Mouse (Mus musculus): ENCODE results near the gene Nectin1. TPM values are rescaled to one million over a fixed set of nuclear protein-coding genes. Genes with fewer than 3 reads are reported as not detected.

Gene Nectin1
- polyA plus RNA-seq, 1 experiment from 2014 or later = 3.9 TPM

DNA sequence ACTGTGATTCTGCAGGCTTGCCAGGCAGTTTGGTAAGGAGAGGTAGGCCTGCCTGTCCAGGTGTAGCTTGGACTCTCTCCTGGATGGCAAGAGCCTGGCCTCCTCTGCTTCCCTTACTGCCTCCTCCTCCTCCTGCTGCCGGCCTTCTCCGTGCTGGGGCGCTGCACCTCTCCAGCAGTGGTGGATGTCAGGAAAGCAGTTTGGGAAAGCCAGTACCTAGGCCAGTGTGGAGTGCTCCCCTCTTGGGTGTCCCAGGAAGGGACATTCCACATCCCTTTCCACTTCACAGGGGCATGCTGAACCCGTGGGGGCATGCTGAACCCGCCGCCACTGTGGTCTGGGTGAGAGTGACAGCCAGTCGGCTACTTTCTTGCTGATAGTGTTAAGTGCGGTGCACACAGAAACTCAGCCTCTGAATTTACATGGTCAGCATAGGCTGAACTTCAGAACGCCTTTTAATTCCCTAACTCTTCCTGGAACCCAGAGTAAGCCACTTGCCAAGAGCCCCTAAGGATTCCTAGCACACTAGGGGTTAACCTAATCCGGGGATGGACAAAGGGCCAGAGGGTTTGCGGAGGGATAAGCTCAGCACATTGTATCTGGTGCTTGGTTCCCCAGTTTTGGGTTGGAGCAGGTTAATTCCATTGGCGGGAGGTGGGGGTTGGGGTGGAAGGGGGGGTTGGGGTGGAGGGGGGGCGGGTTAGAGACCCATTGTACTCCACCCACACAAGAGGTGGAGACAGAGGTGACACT lies 2.3 kb downstream of the Nectin1 start:
- H3K9ac ChIP-seq (ENCODE audit: low read length) = peak overlapping the region; percentile 91
- H3K4me2 ChIP-seq (ENCODE audit: low read depth, low read length) = peak overlapping the region; percentile 95
- no peak overlapping the region for H3K27ac ChIP-seq (ENCODE audit: low read length)
- WGBS = 21% methylated on average over 13 of the region's 13 CpGs
- H3K4me3 ChIP-seq (ENCODE audit: low read length) = peak overlapping the region; percentile 93
- no peaks in the 10 kb centered on the region for H3K9me3 ChIP-seq (ENCODE audit: control insufficient read depth, low read length)
- ATAC-seq (ENCODE audit: low read depth) = no peak
- no peaks in the 10 kb centered on the region for H3K36me3 ChIP-seq (ENCODE audit: control insufficient read depth, insufficient read depth, low read length)
- peaks cover 27% of the 10 kb centered on the region for H3K4me1 ChIP-seq (replicated peaks; ENCODE audit: control insufficient read depth, insufficient read depth, low read length)
- no peaks in the 10 kb centered on the region for H3K27me3 ChIP-seq (ENCODE audit: control insufficient read depth, insufficient read depth, low read depth, low read length)

DNA sequence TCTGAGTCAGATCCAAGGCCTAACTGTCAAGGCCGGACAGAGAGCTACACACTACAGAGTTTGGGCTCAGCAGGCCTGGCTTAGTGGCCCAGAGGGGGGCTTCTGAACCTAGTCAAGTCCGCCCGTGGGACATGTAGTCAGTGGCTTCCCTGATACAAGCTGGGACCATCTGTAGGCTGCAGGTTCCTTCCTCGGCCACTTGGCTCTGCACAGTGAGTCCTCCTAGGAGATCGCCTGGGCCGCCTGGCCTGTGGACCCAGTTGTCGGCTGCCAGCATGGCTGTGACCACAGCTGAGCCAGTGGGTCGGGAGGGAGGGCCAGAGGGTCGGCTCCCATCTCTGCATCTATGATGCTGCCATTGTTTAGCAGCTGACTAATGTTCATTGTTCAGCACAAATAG lies 3.9 kb downstream of the Nectin1 start:
- ATAC-seq (ENCODE audit: low read depth) = no peak
- Histone ChIP-seq H3K9ac (ENCODE audit: low read length) (no peak overlapping the region), H3K4me2 (ENCODE audit: low read depth, low read length) (no peak overlapping the region), H3K36me3 (ENCODE audit: control insufficient read depth, insufficient read depth, low read length) (no peaks in the 10 kb centered on the region), H3K9me3 (ENCODE audit: control insufficient read depth, low read length) (no peaks in the 10 kb centered on the region), H3K4me1 (replicated peaks; ENCODE audit: control insufficient read depth, insufficient read depth, low read length) (peaks cover 26% of the 10 kb centered on the region), H3K27me3 (ENCODE audit: control insufficient read depth, insufficient read depth, low read depth, low read length) (no peaks in the 10 kb centered on the region), H3K27ac (ENCODE audit: low read length) (no peak overlapping the region), H3K4me3 (ENCODE audit: low read length) (no peak overlapping the region)
- WGBS = 72% methylated on average over 9 of the region's 9 CpGs

DNA sequence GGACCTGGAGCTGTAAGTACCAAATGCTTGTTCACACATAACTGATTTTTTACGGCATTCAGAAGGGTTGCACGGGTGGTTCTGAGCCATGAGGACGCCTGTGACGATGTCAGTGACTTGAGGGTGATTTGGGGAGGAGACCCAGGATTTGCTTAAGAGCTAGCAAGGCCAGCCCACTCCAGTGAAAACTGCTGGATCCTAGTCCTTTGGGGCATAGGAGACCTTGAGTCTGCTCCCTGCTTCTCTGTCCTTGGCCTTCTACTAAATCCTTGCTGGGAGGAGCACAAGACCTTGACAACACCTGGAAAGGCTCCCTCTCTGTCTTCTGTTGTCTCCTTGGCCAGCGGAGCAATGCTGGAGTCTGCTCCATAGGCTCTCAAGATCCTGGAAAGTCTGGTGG lies 4.7 kb downstream of the Nectin1 start:
- Histone ChIP-seq H3K27ac (ENCODE audit: low read length) (no peak overlapping the region), H3K9me3 (ENCODE audit: control insufficient read depth, low read length) (no peaks in the 10 kb centered on the region), H3K4me1 (replicated peaks; ENCODE audit: control insufficient read depth, insufficient read depth, low read length) (peaks cover 21% of the 10 kb centered on the region), H3K36me3 (ENCODE audit: control insufficient read depth, insufficient read depth, low read length) (no peaks in the 10 kb centered on the region), H3K4me3 (ENCODE audit: low read length) (no peak overlapping the region), H3K27me3 (ENCODE audit: control insufficient read depth, insufficient read depth, low read depth, low read length) (no peaks in the 10 kb centered on the region), H3K4me2 (ENCODE audit: low read depth, low read length) (no peak overlapping the region), H3K9ac (ENCODE audit: low read length) (no peak overlapping the region)
- no peak for ATAC-seq (ENCODE audit: low read depth)
- WGBS = 76% methylated on average over 5 of the region's 5 CpGs

DNA sequence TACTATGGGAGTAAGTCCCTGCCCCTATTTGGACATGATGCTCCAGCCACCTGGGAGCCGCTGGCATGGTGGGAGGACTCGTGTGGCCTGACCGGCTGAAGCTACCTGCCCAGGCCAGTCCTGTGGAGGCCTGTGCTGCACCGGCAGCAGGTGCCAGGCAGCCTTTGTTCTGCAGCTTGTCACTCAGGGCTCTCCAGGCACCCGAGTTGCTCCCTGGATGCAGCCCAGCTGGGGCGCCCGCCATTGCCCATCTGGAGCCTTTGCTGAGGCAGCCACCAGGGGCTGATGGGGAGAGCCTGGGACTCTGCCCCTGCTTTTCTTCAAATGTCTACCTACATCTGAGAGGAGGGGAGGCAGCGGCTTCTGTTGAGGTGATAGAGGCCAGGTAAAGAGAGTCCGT lies 6.3 kb downstream of the Nectin1 start:
- ATAC-seq (ENCODE audit: low read depth) = no peak
- Histone ChIP-seq H3K4me3 (ENCODE audit: low read length) (no peak overlapping the region), H3K4me2 (ENCODE audit: low read depth, low read length) (no peak overlapping the region), H3K9ac (ENCODE audit: low read length) (no peak overlapping the region), H3K27ac (ENCODE audit: low read length) (no peak overlapping the region), H3K9me3 (ENCODE audit: control insufficient read depth, low read length) (no peaks in the 10 kb centered on the region), H3K4me1 (replicated peaks; ENCODE audit: control insufficient read depth, insufficient read depth, low read length) (peaks cover 19% of the 10 kb centered on the region), H3K36me3 (ENCODE audit: control insufficient read depth, insufficient read depth, low read length) (no peaks in the 10 kb centered on the region), H3K27me3 (ENCODE audit: control insufficient read depth, insufficient read depth, low read depth, low read length) (no peaks in the 10 kb centered on the region)
- WGBS = 81% methylated on average over 9 of the region's 9 CpGs

DNA sequence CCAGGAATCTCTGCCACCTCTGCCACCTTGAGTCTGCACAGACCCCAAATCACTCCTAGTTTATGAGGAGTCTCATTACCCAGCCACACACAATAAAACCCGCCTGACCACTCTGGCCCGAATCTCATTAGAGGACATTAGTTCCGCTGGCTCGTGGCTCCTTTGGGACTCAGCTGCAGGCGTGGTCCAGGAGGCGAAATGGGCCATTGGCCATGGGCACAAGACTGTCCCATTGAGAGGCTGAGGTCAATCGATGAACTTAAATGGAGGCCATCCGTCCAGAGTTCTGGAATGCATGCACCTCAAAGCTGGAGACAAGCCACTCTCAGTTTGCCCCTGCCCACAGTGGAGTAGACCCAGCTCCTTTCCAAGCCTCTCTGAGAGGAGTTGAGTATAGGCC lies 7.3 kb downstream of the Nectin1 start:
- H3K4me1 ChIP-seq (replicated peaks; ENCODE audit: control insufficient read depth, insufficient read depth, low read length) = peaks cover 9% of the 10 kb centered on the region
- WGBS = 85% methylated on average over 8 of the region's 8 CpGs

DNA sequence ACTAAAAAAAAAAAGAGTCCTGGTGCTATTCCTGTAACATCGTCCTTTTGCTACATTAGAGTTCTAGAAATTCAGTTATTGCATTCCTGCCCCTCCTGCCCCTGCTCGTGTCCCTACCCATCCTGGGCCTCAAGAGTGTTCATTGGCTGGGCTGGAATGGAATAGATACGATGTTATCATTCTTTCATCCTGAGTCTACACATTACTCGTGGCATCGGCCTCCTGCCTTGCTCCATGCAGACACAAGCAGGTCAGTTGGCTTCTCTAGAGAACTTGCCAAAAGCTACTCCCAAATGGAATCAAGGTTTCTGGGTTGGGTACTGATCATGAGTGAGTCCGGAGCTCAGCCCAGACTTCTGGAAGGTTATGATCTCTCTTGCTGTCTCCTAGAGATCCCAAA lies 9.7 kb downstream of the Nectin1 start:
- Histone ChIP-seq H3K4me1 (replicated peaks; ENCODE audit: control insufficient read depth, insufficient read depth, low read length) (peaks cover 6% of the 10 kb centered on the region), H3K4me2 (ENCODE audit: low read depth, low read length) (no peak overlapping the region), H3K9me3 (ENCODE audit: control insufficient read depth, low read length) (no peaks in the 10 kb centered on the region), H3K4me3 (ENCODE audit: low read length) (no peak overlapping the region), H3K27ac (ENCODE audit: low read length) (no peak overlapping the region), H3K27me3 (ENCODE audit: control insufficient read depth, insufficient read depth, low read depth, low read length) (no peaks in the 10 kb centered on the region), H3K9ac (ENCODE audit: low read length) (no peak overlapping the region), H3K36me3 (ENCODE audit: control insufficient read depth, insufficient read depth, low read length) (no peaks in the 10 kb centered on the region)
- no peak for ATAC-seq (ENCODE audit: low read depth)
- WGBS = 66% methylated on average over 6 of the region's 6 CpGs

More for the DNA sequence above, 7.3 kb downstream of the Nectin1 start:
- H3K4me2 ChIP-seq (ENCODE audit: low read depth, low read length) = no peak overlapping the region
- H3K27ac ChIP-seq (ENCODE audit: low read length) = no peak overlapping the region
- no peaks in the 10 kb centered on the region for H3K36me3 ChIP-seq (ENCODE audit: control insufficient read depth, insufficient read depth, low read length)
- no peak for ATAC-seq (ENCODE audit: low read depth)
- no peak overlapping the region for H3K9ac ChIP-seq (ENCODE audit: low read length)
- H3K4me3 ChIP-seq (ENCODE audit: low read length) = no peak overlapping the region
- H3K27me3 ChIP-seq (ENCODE audit: control insufficient read depth, insufficient read depth, low read depth, low read length) = no peaks in the 10 kb centered on the region
- H3K9me3 ChIP-seq (ENCODE audit: control insufficient read depth, low read length) = no peaks in the 10 kb centered on the region

DNA sequence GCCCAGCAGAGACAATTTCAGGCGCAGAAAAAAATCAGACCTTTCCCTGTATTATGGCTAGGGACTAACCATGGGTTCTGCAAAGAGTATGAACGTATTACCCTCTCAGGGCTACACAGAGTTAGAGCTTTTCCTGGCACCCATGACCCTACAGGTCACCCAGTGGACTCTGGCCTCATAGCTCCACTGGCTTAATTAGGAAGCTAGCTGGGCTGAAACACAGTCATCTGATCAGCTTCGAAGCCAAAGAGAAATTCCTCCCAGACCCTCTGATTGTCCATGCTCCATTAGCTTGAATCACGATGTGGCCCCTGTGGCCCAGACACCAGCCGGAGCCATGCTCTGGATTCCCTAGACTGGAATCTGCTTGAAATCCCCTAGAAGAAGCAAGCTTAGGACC lies 10.3 kb downstream of the Nectin1 start:
- H3K9ac ChIP-seq (ENCODE audit: low read length) = no peak overlapping the region
- H3K4me2 ChIP-seq (ENCODE audit: low read depth, low read length) = no peak overlapping the region
- H3K36me3 ChIP-seq (ENCODE audit: control insufficient read depth, insufficient read depth, low read length) = no peaks in the 10 kb centered on the region
- H3K4me3 ChIP-seq (ENCODE audit: low read length) = no peak overlapping the region
- 74% methylated on average over 5 of the region's 5 CpGs for WGBS
- H3K9me3 ChIP-seq (ENCODE audit: control insufficient read depth, low read length) = no peaks in the 10 kb centered on the region
- no peaks in the 10 kb centered on the region for H3K27me3 ChIP-seq (ENCODE audit: control insufficient read depth, insufficient read depth, low read depth, low read length)
- H3K27ac ChIP-seq (ENCODE audit: low read length) = no peak overlapping the region
- no peak for ATAC-seq (ENCODE audit: low read depth)
- peaks cover 6% of the 10 kb centered on the region for H3K4me1 ChIP-seq (replicated peaks; ENCODE audit: control insufficient read depth, insufficient read depth, low read length)

DNA sequence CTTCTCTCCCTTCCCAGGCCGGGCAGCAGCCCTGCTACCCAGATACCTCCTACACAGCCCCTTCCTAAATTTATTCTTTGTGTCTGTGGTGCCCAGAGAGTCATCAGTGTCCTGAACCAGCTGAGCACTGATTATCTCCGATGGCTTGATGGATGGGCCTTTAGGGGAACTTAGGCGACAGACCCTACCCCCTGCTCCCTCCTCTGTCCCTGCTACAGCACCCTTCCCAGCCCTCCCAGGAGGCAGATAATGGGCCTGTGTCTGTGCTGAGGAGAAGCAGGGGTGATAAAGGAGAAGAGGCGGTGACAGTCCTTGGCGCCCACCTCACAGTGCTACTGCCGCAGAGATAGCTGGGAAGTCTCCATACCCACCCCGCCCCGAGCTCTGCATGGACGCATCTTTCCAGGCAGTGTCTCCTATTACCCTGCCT lies 11.0 kb downstream of the Nectin1 start:
- Histone ChIP-seq H3K4me1 (replicated peaks; ENCODE audit: control insufficient read depth, insufficient read depth, low read length) (peaks cover 6% of the 10 kb centered on the region), H3K36me3 (ENCODE audit: control insufficient read depth, insufficient read depth, low read length) (no peaks in the 10 kb centered on the region), H3K9ac (ENCODE audit: low read length) (no peak overlapping the region), H3K27ac (ENCODE audit: low read length) (no peak overlapping the region), H3K4me3 (ENCODE audit: low read length) (no peak overlapping the region), H3K27me3 (ENCODE audit: control insufficient read depth, insufficient read depth, low read depth, low read length) (no peaks in the 10 kb centered on the region), H3K9me3 (ENCODE audit: control insufficient read depth, low read length) (no peaks in the 10 kb centered on the region), H3K4me2 (ENCODE audit: low read depth, low read length) (no peak overlapping the region)
- no peak for ATAC-seq (ENCODE audit: low read depth)
- 36% methylated on average over 9 of the region's 9 CpGs for WGBS

DNA sequence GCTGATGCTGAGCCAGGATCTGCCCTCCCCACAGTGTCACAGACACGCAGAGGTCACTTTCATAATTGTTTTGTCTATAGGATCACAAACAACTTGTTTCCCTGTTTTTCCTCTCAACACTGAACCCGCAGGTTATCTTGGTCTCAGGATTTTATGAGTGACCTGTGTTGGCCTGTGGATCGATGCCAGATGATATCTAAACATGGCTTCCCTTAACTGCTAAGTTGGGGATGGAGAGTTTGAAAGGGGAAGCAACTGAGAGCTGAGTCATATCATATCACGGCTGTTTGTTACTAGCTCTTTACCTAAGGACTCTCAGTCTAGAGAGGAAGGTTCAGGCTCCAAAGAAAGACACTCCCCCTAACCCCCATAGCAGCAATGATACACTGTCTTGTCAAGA lies 11.7 kb downstream of the Nectin1 start:
- Histone ChIP-seq H3K27ac (ENCODE audit: low read length) (no peak overlapping the region), H3K9ac (ENCODE audit: low read length) (no peak overlapping the region), H3K36me3 (ENCODE audit: control insufficient read depth, insufficient read depth, low read length) (no peaks in the 10 kb centered on the region), H3K4me2 (ENCODE audit: low read depth, low read length) (no peak overlapping the region), H3K4me1 (replicated peaks; ENCODE audit: control insufficient read depth, insufficient read depth, low read length) (peaks cover 6% of the 10 kb centered on the region), H3K9me3 (ENCODE audit: control insufficient read depth, low read length) (no peaks in the 10 kb centered on the region), H3K4me3 (ENCODE audit: low read length) (no peak overlapping the region), H3K27me3 (ENCODE audit: control insufficient read depth, insufficient read depth, low read depth, low read length) (no peaks in the 10 kb centered on the region)
- 50% methylated on average over 4 of the region's 4 CpGs for WGBS
- no peak for ATAC-seq (ENCODE audit: low read depth)

All from lung, embryonic 16.5 days (tissue).